Mouse (Mus musculus): ENCODE measurements around the gene Spg20.

Spg20 gene

DNA sequence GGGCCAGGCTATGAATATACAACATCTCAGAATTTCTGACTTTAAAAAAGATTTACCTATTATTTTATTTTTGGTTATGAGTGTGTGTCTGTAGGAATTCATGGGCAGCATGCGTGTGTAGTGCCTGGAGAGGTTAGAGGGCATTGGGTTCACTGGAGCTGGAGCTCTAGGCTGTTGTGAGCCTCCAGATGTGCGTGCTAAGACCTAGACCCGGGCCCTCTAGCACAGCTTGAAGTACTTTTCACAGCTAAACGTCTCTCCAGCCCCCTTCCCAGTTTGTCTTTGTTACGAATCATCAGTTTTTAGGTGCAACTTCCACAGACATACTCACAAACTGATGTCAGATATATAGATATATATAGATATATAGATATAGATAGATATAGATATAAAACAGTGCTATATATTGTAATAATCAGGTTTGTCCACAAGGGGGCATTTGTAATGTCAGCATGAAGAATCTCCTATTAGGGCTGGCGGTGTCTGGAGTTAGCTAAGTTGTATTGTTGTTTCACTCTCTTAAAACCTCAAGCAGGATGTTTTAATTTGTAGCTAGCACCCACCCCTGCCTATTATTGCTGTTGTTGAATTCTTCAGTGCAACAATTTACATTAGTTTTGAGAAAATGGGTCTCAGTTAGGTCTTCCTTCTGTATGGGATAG lies 40.9 kb downstream of the Spg20 start:
- DNase-seq = no peak

DNA sequence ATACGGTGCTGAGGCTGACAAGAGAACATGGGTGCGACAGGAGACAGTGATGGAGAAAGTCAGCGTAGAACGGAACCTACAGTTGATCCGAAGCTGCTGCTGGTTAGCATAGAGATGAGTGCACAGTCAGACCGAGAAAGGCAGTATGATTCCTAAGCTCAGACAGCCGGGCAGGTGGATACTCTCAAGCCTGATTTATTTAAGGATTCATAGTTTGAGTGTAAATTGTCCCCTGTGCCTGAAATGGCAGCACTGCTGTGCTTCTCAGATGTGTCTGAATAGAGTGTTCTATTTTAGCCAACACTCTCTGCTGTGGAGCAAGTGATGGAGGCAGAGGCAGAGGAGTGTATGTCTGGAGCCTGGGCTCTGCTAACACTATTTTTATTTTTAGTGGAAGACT lies 42.3 kb downstream of the Spg20 start:
- DNase-seq = no peak

DNA sequence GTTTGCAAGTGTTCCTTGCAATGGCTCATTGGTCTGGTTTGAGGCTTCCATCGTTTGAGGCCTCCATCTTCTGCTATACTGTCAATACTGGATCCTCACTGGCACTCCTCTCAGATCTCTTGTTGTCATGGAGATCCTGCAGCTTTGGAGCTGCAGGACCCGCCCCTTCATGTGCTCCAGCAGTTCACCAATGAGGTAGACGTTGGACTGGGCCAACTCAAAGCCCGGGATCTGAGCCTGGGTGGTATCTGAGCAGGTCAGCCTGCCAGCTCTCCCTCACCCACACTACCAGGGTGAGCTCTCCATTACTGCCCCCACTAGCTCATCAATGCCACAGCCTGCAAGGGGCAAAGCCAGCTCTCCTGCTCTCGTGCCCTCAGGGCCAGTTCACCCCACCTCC lies 45.5 kb downstream of the Spg20 start:
- no peak for DNase-seq

GRCm38 (mm10) chr3:55161144-55161543 lies 49.2 kb downstream of the Spg20 start:
- DNase-seq = no peak

- DNase-seq = no peak
These were observed 51.6 kb downstream of the Spg20 start for GRCm38 (mm10) chr3:55163510-55163909.

GRCm38 (mm10) chr3:55172478-55172877 lies 60.6 kb downstream of the Spg20 start:
- DNase-seq = no peak

DNA sequence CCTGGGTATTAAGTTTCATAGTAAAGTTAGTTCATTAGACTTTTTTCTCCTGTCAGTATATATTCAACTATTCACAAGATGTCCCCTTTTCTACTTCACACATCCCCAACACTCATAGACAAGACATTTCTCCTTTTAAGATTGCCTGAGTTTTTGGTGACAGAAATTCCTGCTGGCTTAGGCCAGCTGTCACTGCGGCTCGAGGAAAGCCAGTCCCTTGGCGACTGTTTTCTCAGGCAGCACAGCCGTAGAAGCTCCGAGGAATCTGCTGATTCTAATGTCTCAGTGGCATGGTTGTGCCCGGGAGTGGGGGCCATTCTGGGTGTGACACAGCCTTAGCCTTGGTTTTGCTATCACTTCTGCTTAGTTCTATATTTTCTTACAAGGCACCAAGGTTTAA lies 65.4 kb downstream of the Spg20 start:
- DNase-seq = no peak

- DNase-seq = no peak
These were observed 69.9 kb downstream of the Spg20 start, which contains the start of gene Sohlh2 for GRCm38 (mm10) chr3:55181766-55182165. Sohlh2 (plus strand) TSS chr3:55182028.
